Mouse (Mus musculus) thymus, adult 2 months (tissue): ENCODE data around the gene C130032M10Rik. TPM values are rescaled to one million over a fixed set of nuclear protein-coding genes. Genes with fewer than 3 reads are reported as not detected.

ENCODE experiments used
- DNase-seq: peaks from one replicate; pipeline ENCODE4 v3.0.0; 2021
- H3K27ac ChIP-seq: fragments of 200-500 bp; 2 replicates; pipeline ENCODE4 v1.5.1; 2012; ENCODE audit warnings: low read length, control low read depth; ENCODE audit not compliant: control insufficient read depth, insufficient read depth
- H3K27me3 ChIP-seq: fragments of 200-500 bp; 2 replicates; pipeline ENCODE4 v1.6.1; 2012; ENCODE audit warnings: mild to moderate bottlenecking, low read length, moderate library complexity, mixed read lengths; ENCODE audit not compliant: control insufficient read depth, insufficient read depth
- H3K36me3 ChIP-seq: fragments of 200-500 bp; 2 replicates; pipeline ENCODE4 v1.6.1; 2012; ENCODE audit warnings: mild to moderate bottlenecking, low read length, moderate library complexity; ENCODE audit not compliant: control insufficient read depth, insufficient read depth
- H3K4me1 ChIP-seq: fragments of 200-500 bp; replicated peaks from 2 replicates; pipeline ENCODE4 v1.6.1; 2012; ENCODE audit warnings: low read length; ENCODE audit not compliant: control insufficient read depth, insufficient read depth
- H3K4me3 ChIP-seq: fragments of 200-500 bp; 2 replicates; pipeline ENCODE4 v1.5.1; 2012; ENCODE audit warnings: mild to moderate bottlenecking, low read length, control low read depth, moderate library complexity; ENCODE audit not compliant: control insufficient read depth, insufficient read depth
- CTCF ChIP-seq: fragments of 200-500 bp; IDR thresholded peaks from 2 replicates; pipeline ENCODE4 v1.5.1; 2012; ENCODE audit warnings: mild to moderate bottlenecking, control low read depth, low read length, moderate library complexity, borderline replicate concordance; ENCODE audit not compliant: control insufficient read depth, poor library complexity, insufficient read depth; ENCODE audit errors: extremely low read depth
- POLR2A ChIP-seq: fragments of 200-500 bp; IDR thresholded peaks from 2 replicates; pipeline ENCODE4 v1.6.1; 2012; ENCODE audit warnings: mild to moderate bottlenecking, low read length, control low read depth, moderate library complexity; ENCODE audit not compliant: control insufficient read depth, poor library complexity, insufficient read depth; ENCODE audit errors: extremely low read depth
- whole genome bisulfite sequencing: fragments of 180-500 bp; shearing (Covaris S2); methylation state at CpG from one replicate; pipeline ENCODE4 v1.1.7; 2018; 5-methylcytosine and 5-hydroxymethylcytosine counted together
- polyA plus RNA-seq: library from polyadenylated mRNA; depleted of rRNA; stranded (reverse); fragments of >200 nt; gene quantifications from 2 replicates; pipeline ENCODE4 v1.2.3, GENCODE M21; 2012

The C130032M10Rik gene
- polyA plus RNA-seq, 1 experiment = not detected

DNA sequence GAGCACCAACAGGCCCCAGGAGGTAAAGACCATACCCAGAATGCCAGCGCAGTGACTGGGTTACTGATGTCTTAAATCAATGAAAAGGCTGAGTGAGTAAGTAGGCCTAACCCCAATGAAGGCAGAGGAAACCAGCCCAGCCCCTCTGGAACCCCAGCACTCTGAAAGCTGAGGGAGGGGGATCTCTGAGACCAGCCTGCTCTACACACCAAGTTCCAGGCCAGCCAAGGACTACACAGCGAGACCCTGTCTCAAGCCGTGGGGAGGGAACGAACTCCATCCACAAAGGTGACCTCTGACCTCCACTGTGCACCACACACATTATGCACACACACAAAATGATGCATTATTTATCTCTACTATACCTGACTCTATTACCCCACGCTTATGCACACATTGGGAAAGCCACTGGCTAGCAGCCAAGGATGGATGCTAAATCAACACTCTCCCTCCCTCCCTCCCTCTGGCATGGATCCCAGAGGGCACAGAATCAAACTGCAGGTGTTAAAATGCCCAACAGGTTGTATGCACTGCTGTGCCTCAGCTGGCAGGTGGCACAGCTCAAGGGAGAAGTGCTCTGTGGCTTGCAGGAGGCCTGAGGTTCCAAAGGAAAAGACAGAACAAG is 39.0 kb downstream of the C130032M10Rik start:
- TF ChIP-seq POLR2A (no peak), CTCF (no peak)
- H3K4me3 ChIP-seq = no peak overlapping the region
- 91% methylated on average over 5 of the region's 5 CpGs for WGBS
- no peak for DNase-seq
- peaks cover 3% of the 10 kb centered on the region; the same call in 1 of the 2 replicates for H3K27me3 ChIP-seq
- no peaks in the 10 kb centered on the region for H3K36me3 ChIP-seq
- H3K27ac ChIP-seq = no peak overlapping the region
- peaks cover 7% of the 10 kb centered on the region; the same call in 1 of the 2 replicates for H3K4me1 ChIP-seq

DNA sequence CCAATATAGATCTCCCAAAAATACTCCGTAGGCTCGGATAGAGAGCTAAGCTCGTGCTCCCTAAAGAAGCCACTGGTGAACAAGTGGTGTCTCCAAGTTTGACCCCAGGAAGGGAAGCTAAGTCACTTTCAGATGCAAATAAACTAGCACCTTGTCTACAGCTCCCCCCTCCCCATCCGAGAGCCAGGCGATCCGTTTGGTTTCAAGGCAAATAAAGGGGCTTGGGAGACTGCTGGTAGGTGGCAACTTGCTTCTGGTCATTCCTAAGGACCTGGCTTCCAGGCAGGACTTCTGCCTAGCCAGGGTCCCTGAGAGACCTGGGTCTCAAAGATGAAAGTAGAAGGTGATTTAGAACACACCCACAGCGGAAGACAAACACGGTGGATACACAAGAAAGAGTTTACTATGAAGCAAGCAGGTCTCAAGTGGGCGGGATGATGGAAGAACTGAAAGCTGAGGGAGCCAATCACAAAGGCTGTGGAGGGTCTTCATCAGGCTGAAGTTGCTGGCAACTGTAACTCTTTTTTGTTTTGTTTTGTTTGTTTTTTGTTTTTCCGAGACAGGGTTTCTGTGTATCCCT is 40.9 kb downstream of the C130032M10Rik start:
- no peak overlapping the region for H3K27ac ChIP-seq
- peaks cover 12% of the 10 kb centered on the region for H3K27me3 ChIP-seq
- WGBS = 83% methylated on average over 10 of the region's 10 CpGs

DNA sequence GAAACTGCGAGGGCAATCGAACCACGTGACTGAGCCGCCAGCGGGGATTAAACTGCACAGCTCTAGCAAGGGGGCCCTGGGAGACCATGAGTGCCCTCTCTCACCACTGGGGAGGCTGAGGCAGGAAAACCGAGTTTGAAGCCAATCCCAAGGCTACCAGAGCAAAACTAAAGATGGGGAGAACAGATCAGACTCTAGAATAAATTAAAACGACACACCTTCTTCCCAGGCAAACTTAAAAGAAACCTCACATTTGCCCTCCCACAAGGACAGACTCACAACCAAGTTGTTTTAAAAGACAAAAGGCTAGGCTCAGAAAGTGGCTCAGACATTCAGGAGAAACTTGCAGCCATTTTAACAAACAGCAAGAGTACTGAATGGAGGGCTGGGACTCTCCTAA is 41.6 kb downstream of the C130032M10Rik start:
- peaks cover 4% of the 10 kb centered on the region; the same call in 1 of the 2 replicates for H3K4me1 ChIP-seq
- TF ChIP-seq POLR2A (no peak), CTCF (no peak)
- peaks cover 16% of the 10 kb centered on the region for H3K27me3 ChIP-seq
- DNase-seq = no peak
- WGBS = 64% methylated on average over 7 of the region's 7 CpGs
- H3K27ac ChIP-seq = no peak overlapping the region
- H3K36me3 ChIP-seq = no peaks in the 10 kb centered on the region
- no peak overlapping the region for H3K4me3 ChIP-seq

More for the DNA sequence above, 40.9 kb downstream of the C130032M10Rik start:
- no peak for DNase-seq
- TF ChIP-seq POLR2A = no peak
- TF ChIP-seq CTCF = no peak
- Histone ChIP-seq H3K36me3 (no peaks in the 10 kb centered on the region), H3K4me1 (peaks cover 7% of the 10 kb centered on the region; the same call in 1 of the 2 replicates), H3K4me3 (no peak overlapping the region)

DNA sequence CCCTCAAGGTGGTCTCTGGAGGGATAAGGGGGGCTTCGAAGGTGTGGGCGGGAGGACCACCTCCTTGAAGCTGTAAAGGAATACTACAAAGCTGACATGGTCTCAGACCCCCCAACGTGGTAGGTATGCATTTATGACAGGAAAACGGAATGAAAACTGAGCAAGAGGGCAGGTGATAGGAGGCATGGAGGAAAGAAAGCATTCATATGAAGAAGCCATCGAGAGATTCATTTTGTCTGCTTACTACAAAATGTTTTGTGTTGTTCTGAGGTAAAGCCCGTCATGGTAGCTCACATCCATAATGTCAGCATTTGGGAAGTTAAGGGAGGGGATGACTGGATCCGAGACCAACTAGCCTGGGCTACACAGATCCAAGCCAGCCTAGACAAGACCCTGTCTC is 44.6 kb downstream of the C130032M10Rik start:
- no peak overlapping the region for H3K27ac ChIP-seq
- H3K36me3 ChIP-seq = no peaks in the 10 kb centered on the region
- H3K27me3 ChIP-seq = peaks cover 35% of the 10 kb centered on the region
- DNase-seq = no peak
- 36% methylated on average over 7 of the region's 7 CpGs for WGBS
- H3K4me3 ChIP-seq = no peak overlapping the region
- no peak for TF ChIP-seq POLR2A
- no peak for TF ChIP-seq CTCF
- H3K4me1 ChIP-seq = peaks cover 16% of the 10 kb centered on the region; the same call in 1 of the 2 replicates

DNA sequence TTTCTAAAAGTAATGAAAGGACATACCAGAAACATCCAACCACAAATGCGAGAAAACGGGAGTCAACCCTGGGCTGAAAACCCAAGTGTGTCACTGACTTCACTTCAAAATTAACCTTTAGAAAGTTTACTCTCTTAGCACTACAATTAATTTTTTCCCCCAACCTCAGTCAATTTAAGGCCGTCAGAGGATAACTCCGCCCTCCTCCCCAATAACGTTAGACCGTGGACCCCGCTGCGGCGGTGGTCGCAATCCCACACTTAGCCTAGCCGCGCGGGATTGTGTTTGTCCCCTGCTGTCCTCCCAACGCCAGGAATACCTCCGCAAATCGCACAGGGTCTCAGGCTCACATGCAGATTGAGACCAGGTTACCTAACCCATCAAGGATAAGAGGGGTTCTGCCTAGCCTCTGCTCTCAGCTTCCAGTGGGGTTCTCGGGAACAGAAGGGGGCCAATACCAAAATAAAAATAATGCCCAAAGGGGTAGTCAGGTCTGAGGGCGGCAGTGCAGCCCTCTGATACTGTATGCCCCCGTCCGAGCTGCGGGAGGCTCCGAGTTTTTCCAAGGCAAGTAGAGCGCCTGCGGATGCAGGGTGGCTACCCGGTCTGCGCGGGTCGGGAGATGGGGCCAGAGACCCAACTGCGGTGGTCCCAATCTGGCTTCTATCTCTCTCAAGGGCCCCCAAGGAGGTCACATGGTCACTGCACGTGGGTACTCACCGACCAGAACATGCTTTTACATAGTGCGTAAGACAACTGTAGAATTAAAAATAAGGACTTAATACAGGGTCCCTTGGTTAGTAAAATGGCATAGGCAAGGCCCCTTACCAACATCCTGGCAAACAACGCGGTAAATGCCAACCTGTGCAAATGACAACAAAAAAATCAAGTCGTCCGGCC is 45.5 kb downstream of the C130032M10Rik start:
- H3K4me3 ChIP-seq = no peak overlapping the region

DNA sequence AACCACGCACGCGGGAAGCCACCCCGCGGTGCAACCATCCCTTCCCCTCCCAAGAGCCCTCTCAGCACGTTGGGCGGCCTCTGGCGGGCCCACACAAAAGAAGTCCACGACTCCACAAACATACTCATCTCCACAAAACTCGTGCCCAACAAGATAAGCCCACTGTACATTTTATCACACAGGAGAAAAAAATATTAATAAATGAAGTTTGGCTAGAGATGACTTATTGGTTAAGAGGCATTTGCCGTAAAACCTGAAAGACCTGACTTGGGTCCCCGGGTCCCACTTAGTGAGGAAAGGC is 46.1 kb downstream of the C130032M10Rik start:
- Histone ChIP-seq H3K4me3 (no peak overlapping the region), H3K36me3 (no peaks in the 10 kb centered on the region), H3K4me1 (peaks cover 16% of the 10 kb centered on the region; the same call in 1 of the 2 replicates), H3K27ac (no peak overlapping the region), H3K27me3 (peaks cover 35% of the 10 kb centered on the region)
- WGBS = 7% methylated on average over 12 of the region's 12 CpGs
- TF ChIP-seq POLR2A = no peak
- TF ChIP-seq CTCF = no peak
- DNase-seq = no peak

More for the DNA sequence above, 45.5 kb downstream of the C130032M10Rik start:
- Histone ChIP-seq H3K4me1 (peaks cover 16% of the 10 kb centered on the region; the same call in 1 of the 2 replicates), H3K27me3 (peaks cover 35% of the 10 kb centered on the region), H3K27ac (no peak overlapping the region), H3K36me3 (no peaks in the 10 kb centered on the region)
- no peak for DNase-seq
- WGBS = 9% methylated on average over 36 of the region's 36 CpGs
- TF ChIP-seq POLR2A (no peak), CTCF (no peak)
